Mouse (Mus musculus) small intestine, adult 2 months (tissue): ENCODE results near the gene Dnah11.

Experiments
- CTCF ChIP-seq: fragments of 200-500 bp; IDR thresholded peaks from 2 replicates; pipeline ENCODE4 v1.5.1; 2012; ENCODE audit warnings: low read depth, mild to moderate bottlenecking, control low read depth, inconsistent platforms, low read length, moderate library complexity, mixed read lengths; ENCODE audit not compliant: insufficient replicate concordance, insufficient read length; ENCODE audit errors: extremely low read depth
- POLR2A ChIP-seq: fragments of 200-500 bp; IDR thresholded peaks from 2 replicates; pipeline ENCODE4 v1.6.1; 2012; ENCODE audit warnings: low read depth, mild to moderate bottlenecking, control low read depth, inconsistent platforms, low read length, moderate library complexity

GRCm38 (mm10) chr12:117959213-117959612 is 239.6 kb downstream of the Dnah11 start:
- TF ChIP-seq POLR2A, result no peak
- TF ChIP-seq CTCF, result no peak
